Mouse (Mus musculus): ENCODE measurements around the gene Dnaja2.

DNA sequence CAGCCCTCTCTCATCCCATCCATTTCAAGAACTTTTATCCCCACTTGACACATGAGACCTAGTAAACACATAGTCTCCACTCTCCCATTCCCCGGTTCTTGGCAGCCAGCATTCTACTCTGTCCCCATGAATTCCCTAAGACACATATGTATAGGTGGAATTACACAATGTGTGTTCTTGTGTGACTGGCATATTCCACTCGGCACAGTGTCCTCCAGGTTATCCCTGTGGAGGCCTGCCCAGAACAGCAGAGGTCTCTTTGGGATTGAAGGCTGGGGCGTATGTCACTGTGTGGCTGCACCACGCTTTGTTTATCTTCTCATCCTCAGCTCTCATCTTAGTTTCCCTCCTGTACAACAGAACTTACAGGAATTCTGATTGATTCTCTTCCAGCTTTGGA is 34.6 kb downstream of the Dnaja2 start:
- no peak for TF ChIP-seq CTCF (IDR thresholded peaks at IDR 0.05; ENCODE audit: insufficient read depth, low read depth, low read length)
- no peak for TF ChIP-seq POLR2A (IDR thresholded peaks at IDR 0.05; ENCODE audit: insufficient read depth, low read depth, low read length)
